Mouse (Mus musculus) layer of hippocampus, adult 6 months (tissue): ENCODE results near the gene Gm21773. TPM values are rescaled to one million over a fixed set of nuclear protein-coding genes. Genes with fewer than 3 reads are reported as not detected.

Source experiments
- long read RNA-seq, 2 experiments: library from polyadenylated mRNA; unstranded; transcript quantifications; one replicate each; pipeline ENCODE4 v2.0.0; 2019 to 2020
- polyA plus RNA-seq: library from polyadenylated mRNA; unstranded; fragments of <200 nt; fragmentation: Nextera tagmentation; gene quantifications from 2 replicates; pipeline ENCODE4 v1.2.3, GENCODE M21; 2021

The Gm21773 gene
- not detected in 2 replicates for polyA plus RNA-seq
- long read RNA-seq, experiment 1 = 0 reads
- long read RNA-seq, experiment 2 = 0 reads

DNA sequence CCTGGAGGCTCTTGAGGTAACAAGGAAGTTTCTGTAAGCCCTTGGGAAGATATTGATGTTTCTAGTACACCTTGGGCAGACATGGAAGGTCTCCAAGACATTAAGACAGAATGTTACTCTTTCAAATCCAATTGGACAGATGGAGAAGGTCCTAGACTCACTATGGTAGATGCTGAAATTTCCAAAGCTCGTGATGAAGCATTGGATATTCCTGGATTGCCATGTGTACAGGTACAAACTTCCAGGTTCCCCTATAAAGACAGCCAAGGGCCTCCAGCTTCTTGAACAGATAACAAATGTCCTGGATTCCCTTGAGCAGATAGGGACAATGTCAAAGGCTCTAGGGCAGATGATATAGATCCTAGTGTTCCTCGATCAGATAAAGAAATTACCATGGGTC, at the start of gene Gm21773:
Gene Gm21773, minus strand, starts transcription at position 101 of the 400 bp plus-strand sequence.

